Mouse (Mus musculus) heart, embryonic 16.5 days (tissue): ENCODE data around the gene Satb1. TPM values are rescaled to one million over a fixed set of nuclear protein-coding genes. Genes with fewer than 3 reads are reported as not detected.

Source experiments
- ATAC-seq: fragments of 200-750 bp; cut with Nextera tagmentation; replicated peaks from 2 replicates; pipeline ENCODE4 v1.8.0; 2017; ENCODE audit warnings: moderate number of reproducible peaks; ENCODE audit not compliant: insufficient read depth, low FRiP score; ENCODE audit errors: extremely low read depth
- H3K27ac ChIP-seq: fragments of 300-500 bp; sonication (generic); 2 replicates; pipeline ENCODE4 v1.5.1; 2014; ENCODE audit warnings: mild to moderate bottlenecking, low read length, control low read depth, moderate library complexity
- H3K27me3 ChIP-seq: fragments of 300-500 bp; sonication (generic); 2 replicates; pipeline ENCODE4 v1.6.1; 2014; ENCODE audit warnings: low read length, mixed read lengths; ENCODE audit not compliant: control insufficient read depth, insufficient read depth
- H3K36me3 ChIP-seq: fragments of 300-500 bp; sonication (generic); 2 replicates; pipeline ENCODE4 v1.6.1; 2014; ENCODE audit not compliant: control insufficient read depth, insufficient read depth
- H3K4me1 ChIP-seq: fragments of 300-500 bp; sonication (generic); 2 replicates; pipeline ENCODE4 v1.6.1; 2014; ENCODE audit warnings: low read length, mixed read lengths; ENCODE audit not compliant: control insufficient read depth, insufficient read depth
- H3K4me2 ChIP-seq: fragments of 300-500 bp; sonication (generic); 2 replicates; pipeline ENCODE4 v1.6.1; 2014; ENCODE audit warnings: low read depth, mild to moderate bottlenecking, control low read depth, low read length
- H3K4me3 ChIP-seq: fragments of 300-500 bp; sonication (generic); 2 replicates; pipeline ENCODE4 v1.5.1; 2014; ENCODE audit warnings: mild to moderate bottlenecking, control low read depth, low read length
- H3K9ac ChIP-seq: fragments of 300-500 bp; sonication (generic); 2 replicates; pipeline ENCODE4 v1.6.1; 2014; ENCODE audit warnings: low read length, control low read depth
- H3K9me3 ChIP-seq: fragments of 300-500 bp; sonication (generic); replicated peaks from 2 replicates; pipeline ENCODE4 v1.6.1; 2016; ENCODE audit warnings: low read length; ENCODE audit not compliant: control insufficient read depth
- WGBS: fragments of 180-500 bp; shearing (Covaris S2); extraction: QIAGEN DNeasy Blood & Tissue Kit; methylation state at CpG from one replicate; pipeline ENCODE4 v1.1.7; 2014; 5-methylcytosine and 5-hydroxymethylcytosine counted together
- polyA plus RNA-seq: library from polyadenylated mRNA; unstranded; fragments of >200 nt; fragmentation: Nextera tagmentation; extraction: Ambion mirVana; gene quantifications from 2 replicates; pipeline ENCODE4 v1.2.1, GENCODE M21; 2015

The Satb1 gene
- polyA plus RNA-seq, result 14.0 and 34.0 TPM in 2 replicates

GRCm38 (mm10) chr17:51832900-51833577, at the start of gene Satb1:
TSS of gene Satb1 (minus strand) at chr17:51833290.
- Histone ChIP-seq H3K4me2 (peak within 1 kb of the TSS; percentile 100), H3K27ac (peak within 1 kb of the TSS; percentile 23; the same call in 1 of the 2 replicates), H3K4me1 (peaks cover 13% of the 10 kb centered on the region), H3K27me3 (peaks cover 39% of the 10 kb centered on the region), H3K4me3 (peak within 1 kb of the TSS; percentile 82), H3K36me3 (no peaks in the 10 kb centered on the region), H3K9ac (peak within 1 kb of the TSS; percentile 79), H3K9me3 (no peaks in the 10 kb centered on the region)
- under 1% methylated on average over 42 of the region's 52 CpGs for WGBS
- ATAC-seq, result peak; percentile 71

DNA sequence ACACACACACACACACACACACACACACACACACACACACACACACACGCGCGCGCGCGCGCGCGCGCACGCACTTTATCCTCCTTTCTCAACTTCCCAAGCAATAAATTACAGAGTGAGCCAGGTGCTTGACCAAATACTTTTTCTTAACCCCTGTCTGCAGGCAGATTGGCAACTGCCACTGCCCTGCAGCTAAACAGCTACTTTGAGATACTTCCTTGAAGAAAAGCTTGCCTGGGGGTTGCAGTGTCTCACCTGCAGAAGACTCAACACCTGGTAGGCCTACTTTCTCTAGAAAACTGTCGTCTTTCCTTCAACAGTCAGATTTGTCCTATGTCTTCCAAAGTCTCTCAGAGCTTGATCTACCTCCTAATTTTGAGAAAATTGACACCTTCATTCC, 49.5 kb upstream of the Satb1 start:
- no peak for ATAC-seq
- H3K27ac ChIP-seq, result no peak overlapping the region
- no peaks in the 10 kb centered on the region for H3K36me3 ChIP-seq

GRCm38 (mm10) chr17:51880895-51881622, 48.0 kb upstream of the Satb1 start:
- 79% methylated on average over 8 of the region's 8 CpGs for WGBS
- H3K4me2 ChIP-seq, result no peak overlapping the region
- H3K9me3 ChIP-seq, result no peaks in the 10 kb centered on the region
- H3K36me3 ChIP-seq, result no peaks in the 10 kb centered on the region
- H3K27me3 ChIP-seq, result no peaks in the 10 kb centered on the region
- H3K4me1 ChIP-seq, result no peaks in the 10 kb centered on the region
- no peak overlapping the region for H3K4me3 ChIP-seq
- no peak overlapping the region for H3K9ac ChIP-seq
- H3K27ac ChIP-seq, result no peak overlapping the region
- no peak for ATAC-seq

More for the DNA sequence above, 49.5 kb upstream of the Satb1 start:
- Histone ChIP-seq H3K9ac (no peak overlapping the region), H3K27me3 (no peaks in the 10 kb centered on the region), H3K4me2 (no peak overlapping the region), H3K9me3 (no peaks in the 10 kb centered on the region), H3K4me1 (no peaks in the 10 kb centered on the region), H3K4me3 (no peak overlapping the region)
- WGBS, result 87% methylated on average over 12 of the region's 12 CpGs

- no peak overlapping the region for H3K9ac ChIP-seq
- no peaks in the 10 kb centered on the region for H3K4me1 ChIP-seq
- H3K27ac ChIP-seq, result no peak overlapping the region
- ATAC-seq, result no peak
- H3K36me3 ChIP-seq, result no peaks in the 10 kb centered on the region
- no peak overlapping the region for H3K4me3 ChIP-seq
- H3K4me2 ChIP-seq, result no peak overlapping the region
- no peaks in the 10 kb centered on the region for H3K9me3 ChIP-seq
- WGBS, result 56% methylated on average over 9 of the region's 9 CpGs
- H3K27me3 ChIP-seq, result no peaks in the 10 kb centered on the region
Observed at GRCm38 (mm10) chr17:51880221-51880620, 47.1 kb upstream of the Satb1 start.

DNA sequence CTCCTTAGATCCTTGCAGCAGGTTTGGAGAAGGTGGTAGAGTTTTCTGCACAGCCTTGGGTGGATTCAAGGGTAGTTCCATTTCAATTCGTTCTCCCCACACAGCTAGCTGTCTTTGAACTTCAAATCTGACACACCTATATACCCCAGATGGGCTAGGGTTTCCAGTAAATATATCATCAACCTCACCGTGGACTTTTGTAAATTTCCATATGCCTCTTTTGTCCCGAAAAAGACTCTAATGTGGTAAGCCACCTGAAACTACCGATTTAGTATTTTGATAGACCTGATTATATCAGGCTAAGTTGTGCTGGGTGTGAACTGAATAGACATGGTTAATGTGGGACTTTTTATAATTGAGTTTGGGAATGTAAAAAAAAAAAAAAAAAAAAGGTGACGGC, 46.6 kb upstream of the Satb1 start:
- Histone ChIP-seq H3K36me3 (no peaks in the 10 kb centered on the region), H3K4me1 (no peaks in the 10 kb centered on the region), H3K9me3 (no peaks in the 10 kb centered on the region), H3K4me2 (no peak overlapping the region), H3K4me3 (no peak overlapping the region), H3K27me3 (no peaks in the 10 kb centered on the region), H3K9ac (no peak overlapping the region), H3K27ac (peak overlapping the region; percentile 42; the same call in 1 of the 2 replicates)
- WGBS, result 70% methylated on average over 5 of the region's 5 CpGs
- ATAC-seq, result no peak

DNA sequence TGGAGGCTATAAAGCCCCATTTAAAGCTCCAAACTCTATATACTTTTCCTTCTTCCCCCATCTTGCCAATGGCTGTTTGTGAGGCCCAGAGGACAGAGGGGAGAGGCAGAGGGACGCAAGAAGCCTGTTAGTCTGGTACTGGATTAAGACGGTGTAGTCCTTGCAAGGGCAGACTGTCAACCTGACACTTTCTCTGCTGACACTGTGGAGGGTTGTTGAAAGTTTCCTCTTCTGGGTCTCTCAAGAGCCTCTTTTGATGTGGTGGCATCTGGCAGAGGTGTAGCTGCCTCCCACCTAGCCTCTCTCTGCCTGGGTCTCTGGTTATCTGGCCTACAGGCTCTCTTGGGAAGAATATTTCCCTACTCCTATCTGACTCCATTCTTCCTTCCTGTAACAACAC, 46.1 kb upstream of the Satb1 start:
- Histone ChIP-seq H3K27ac (peak overlapping the region; percentile 61), H3K4me3 (no peak overlapping the region), H3K36me3 (no peaks in the 10 kb centered on the region), H3K9ac (no peak overlapping the region), H3K4me2 (no peak overlapping the region), H3K9me3 (no peaks in the 10 kb centered on the region), H3K4me1 (no peaks in the 10 kb centered on the region), H3K27me3 (no peaks in the 10 kb centered on the region)
- ATAC-seq, result peak; percentile 67
- 32% methylated on average over 2 of the region's 2 CpGs for WGBS

DNA sequence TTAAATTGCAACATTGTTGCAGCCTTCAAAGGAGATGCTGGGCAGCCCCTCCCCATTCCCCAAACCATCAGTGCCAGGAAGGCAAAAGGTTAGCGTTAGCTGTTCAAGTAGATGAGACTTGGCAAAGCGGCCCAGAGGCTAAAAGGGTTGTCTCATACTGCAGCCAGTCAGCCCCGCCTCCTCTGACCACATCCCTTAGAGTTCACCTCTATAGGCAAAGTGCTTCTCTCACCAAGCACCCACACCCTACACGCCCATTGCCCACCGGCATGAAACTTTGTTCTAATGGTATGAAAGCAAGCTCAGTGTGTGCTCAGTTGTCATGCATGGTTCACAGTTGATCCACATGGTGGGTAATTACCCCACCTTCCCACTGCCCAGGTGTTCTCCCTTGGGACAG, 43.4 kb upstream of the Satb1 start:
- H3K9ac ChIP-seq, result no peak overlapping the region
- no peaks in the 10 kb centered on the region for H3K9me3 ChIP-seq
- no peak overlapping the region for H3K27ac ChIP-seq
- no peaks in the 10 kb centered on the region for H3K36me3 ChIP-seq
- H3K4me3 ChIP-seq, result no peak overlapping the region
- H3K4me2 ChIP-seq, result no peak overlapping the region
- H3K27me3 ChIP-seq, result no peaks in the 10 kb centered on the region
- ATAC-seq, result no peak
- no peaks in the 10 kb centered on the region for H3K4me1 ChIP-seq
- 83% methylated on average over 5 of the region's 5 CpGs for WGBS

DNA sequence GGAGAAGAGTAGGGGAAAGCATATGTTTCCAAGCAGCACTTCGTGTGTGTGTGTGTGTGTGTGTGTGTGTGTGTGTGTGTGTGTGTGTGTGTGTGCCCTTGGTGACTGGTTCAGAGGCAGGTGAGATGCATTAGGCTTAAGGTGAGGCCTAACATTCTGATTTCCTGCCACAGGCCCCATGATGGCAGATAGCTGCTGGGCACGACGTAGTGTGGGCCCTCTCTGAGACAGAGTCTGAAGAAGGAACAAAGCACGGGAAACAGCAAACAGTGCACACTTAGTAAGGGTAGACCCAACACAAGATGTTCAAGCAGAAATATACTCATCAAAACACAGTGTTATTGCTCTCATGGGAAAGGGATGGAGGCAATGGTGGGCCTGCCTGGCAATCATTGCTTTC, 24.5 kb upstream of the Satb1 start:
- H3K9me3 ChIP-seq, result no peaks in the 10 kb centered on the region
- no peak overlapping the region for H3K4me3 ChIP-seq
- H3K4me1 ChIP-seq, result no peaks in the 10 kb centered on the region
- no peaks in the 10 kb centered on the region for H3K27me3 ChIP-seq
- no peak for ATAC-seq
- WGBS, result 90% methylated on average over 4 of the region's 4 CpGs
- no peak overlapping the region for H3K27ac ChIP-seq
- H3K9ac ChIP-seq, result no peak overlapping the region
- H3K4me2 ChIP-seq, result no peak overlapping the region
- no peaks in the 10 kb centered on the region for H3K36me3 ChIP-seq

DNA sequence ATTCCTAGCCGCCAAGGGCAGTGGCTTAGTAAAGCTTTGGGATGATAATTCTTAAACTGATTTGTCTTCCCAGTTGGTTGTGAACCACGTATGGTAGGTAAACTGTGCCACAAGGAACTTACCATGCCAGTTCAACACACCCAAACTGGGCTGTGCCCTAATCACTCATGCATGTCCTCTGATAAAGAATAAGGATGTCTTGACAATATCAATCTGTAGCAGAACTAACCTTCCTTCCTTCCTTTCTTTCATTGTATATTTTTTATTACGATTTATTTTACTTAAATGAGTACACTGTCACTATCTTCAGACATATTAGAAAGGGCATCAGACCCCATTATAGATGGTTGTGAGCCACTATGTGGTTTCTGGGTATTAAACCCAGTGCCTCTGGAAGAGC, 23.2 kb upstream of the Satb1 start:
- H3K4me1 ChIP-seq, result no peaks in the 10 kb centered on the region
- no peak overlapping the region for H3K4me3 ChIP-seq
- H3K27me3 ChIP-seq, result no peaks in the 10 kb centered on the region
- H3K4me2 ChIP-seq, result no peak overlapping the region
- no peak overlapping the region for H3K27ac ChIP-seq
- no peaks in the 10 kb centered on the region for H3K9me3 ChIP-seq
- 78% methylated on average over 3 of the region's 3 CpGs for WGBS
- no peak overlapping the region for H3K9ac ChIP-seq
- ATAC-seq, result no peak
- no peaks in the 10 kb centered on the region for H3K36me3 ChIP-seq
